Mouse (Mus musculus): ENCODE measurements around the gene Accs.

GRCm38 (mm10) chr2:93874227-93874514 lies 24.4 kb upstream of the Accs start:
- no peak for TF ChIP-seq POLR2A (IDR thresholded peaks at IDR 0.05; ENCODE audit: insufficient read length, low read depth)
- no peak for TF ChIP-seq SRF (IDR thresholded peaks at IDR 0.05; ENCODE audit: control insufficient read depth, insufficient read length, low read depth)

All from myocyte (in vitro differentiated cells).